Mouse (Mus musculus): ENCODE measurements around the gene Nsf. TPM values are rescaled to one million over a fixed set of nuclear protein-coding genes. Genes with fewer than 3 reads are reported as not detected.

The Nsf gene
- 85.9 and 131 TPM in 2 replicates for polyA plus RNA-seq (2012; rRNA removed)

DNA sequence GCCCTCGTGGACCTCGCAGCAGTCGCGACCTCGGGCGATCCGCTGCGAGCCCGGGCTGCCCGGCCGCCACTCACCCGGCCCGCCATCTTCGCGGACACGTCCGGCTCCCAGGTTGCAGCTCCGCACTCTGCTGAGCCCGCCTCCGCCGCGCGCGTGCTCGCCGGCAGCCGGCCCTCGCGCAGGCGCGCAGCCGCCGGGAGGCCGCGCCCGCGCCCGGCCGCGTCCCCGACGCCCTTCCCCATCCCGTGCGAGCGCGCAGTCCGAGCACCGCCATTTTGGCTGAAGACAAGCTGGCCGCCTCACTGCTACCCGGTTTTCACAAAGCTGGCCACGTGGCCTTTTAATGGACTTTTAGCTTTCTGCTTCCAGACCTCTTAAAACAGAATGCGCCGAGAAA, at the start of gene Nsf:
Nsf (minus strand) TSS at position 161 of the 397 bp plus-strand sequence.
- TF ChIP-seq POLR2A (IDR thresholded peaks at IDR 0.05; ENCODE audit: borderline replicate concordance, extremely low read depth, insufficient read depth, insufficient read length, poor library complexity, severe bottlenecking) (peak; percentile 96), CTCF (IDR thresholded peaks at IDR 0.05; ENCODE audit: borderline replicate concordance, extremely low read depth, insufficient read depth, insufficient read length) (no peak)
- DNase-seq (ENCODE audit: low read depth): peak; percentile 94

DNA sequence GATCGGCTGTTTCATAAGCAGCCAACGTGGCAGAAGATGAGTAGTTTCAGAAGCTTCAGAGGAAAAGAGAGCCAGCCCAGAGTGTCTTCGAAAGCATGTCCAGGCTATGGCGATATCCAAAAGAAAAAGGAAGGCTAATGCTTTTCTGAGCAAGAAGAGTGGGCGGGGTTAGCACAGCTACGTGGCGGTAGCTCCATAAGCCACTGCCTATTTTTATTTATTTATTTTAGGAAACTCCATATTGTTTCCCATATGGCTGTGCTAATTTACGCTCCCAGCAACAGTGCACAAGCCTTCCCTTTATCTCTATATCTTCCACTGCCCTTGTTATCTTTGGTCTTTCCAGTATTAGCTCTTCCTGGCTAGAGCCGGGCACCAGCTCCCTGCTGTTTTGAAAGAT, 49.5 kb upstream of the Nsf start:
- TF ChIP-seq CTCF (IDR thresholded peaks at IDR 0.05; ENCODE audit: borderline replicate concordance, extremely low read depth, insufficient read depth, insufficient read length): no peak
- no peak for TF ChIP-seq POLR2A (IDR thresholded peaks at IDR 0.05; ENCODE audit: borderline replicate concordance, extremely low read depth, insufficient read depth, insufficient read length, poor library complexity, severe bottlenecking)
- DNase-seq (ENCODE audit: low read depth): no peak

DNA sequence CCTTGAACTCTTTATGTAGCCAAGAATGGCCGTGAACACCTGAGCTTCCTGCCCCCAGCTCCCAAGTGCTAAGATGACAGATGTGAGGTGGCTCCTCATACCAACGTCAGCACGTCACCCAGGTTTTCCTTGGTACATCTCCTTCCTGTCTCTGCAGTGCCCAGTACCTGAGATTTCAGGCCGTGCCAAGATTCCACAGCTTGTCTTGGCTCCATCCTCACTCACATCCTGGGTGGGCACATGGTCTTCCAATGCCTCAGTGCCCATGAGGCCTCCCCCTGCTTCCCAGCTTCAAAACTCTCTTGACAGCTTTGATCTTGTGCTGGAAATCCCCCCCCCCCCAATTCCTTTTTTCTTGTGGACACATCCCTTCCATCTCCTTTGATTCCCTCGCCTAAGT, 48.3 kb upstream of the Nsf start:
- no peak for DNase-seq (ENCODE audit: low read depth)
- TF ChIP-seq POLR2A (IDR thresholded peaks at IDR 0.05; ENCODE audit: borderline replicate concordance, extremely low read depth, insufficient read depth, insufficient read length, poor library complexity, severe bottlenecking): no peak
- no peak for TF ChIP-seq CTCF (IDR thresholded peaks at IDR 0.05; ENCODE audit: borderline replicate concordance, extremely low read depth, insufficient read depth, insufficient read length)

DNA sequence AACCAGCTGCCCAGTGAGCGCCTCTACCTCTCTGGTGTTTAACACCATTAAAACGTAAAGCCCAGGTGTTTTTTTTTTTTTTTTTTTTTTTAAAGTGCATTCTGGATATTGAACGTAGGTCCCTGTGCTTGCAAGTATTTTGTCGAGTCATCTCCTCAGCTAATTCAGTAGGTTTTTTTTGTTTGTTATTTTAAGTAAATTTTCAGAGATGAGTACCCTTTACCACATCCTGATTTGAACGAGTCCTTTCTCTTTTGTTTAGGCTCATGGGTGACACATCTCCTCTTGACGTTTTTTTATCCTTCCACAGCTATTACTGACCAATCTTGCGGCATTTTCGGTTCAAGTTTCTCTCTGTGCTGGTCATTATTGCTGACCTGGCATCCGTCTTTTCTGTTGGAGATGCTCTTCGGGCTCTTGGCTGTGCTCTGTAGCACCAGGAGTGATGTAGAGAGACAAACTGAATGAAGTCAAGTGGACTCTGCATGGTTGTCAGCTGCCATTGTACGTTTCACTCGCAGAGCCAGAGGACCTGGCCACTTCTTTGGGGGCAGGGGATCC, 47.6 kb upstream of the Nsf start:
- TF ChIP-seq POLR2A (IDR thresholded peaks at IDR 0.05; ENCODE audit: borderline replicate concordance, extremely low read depth, insufficient read depth, insufficient read length, poor library complexity, severe bottlenecking) (no peak), CTCF (IDR thresholded peaks at IDR 0.05; ENCODE audit: borderline replicate concordance, extremely low read depth, insufficient read depth, insufficient read length) (no peak)

DNA sequence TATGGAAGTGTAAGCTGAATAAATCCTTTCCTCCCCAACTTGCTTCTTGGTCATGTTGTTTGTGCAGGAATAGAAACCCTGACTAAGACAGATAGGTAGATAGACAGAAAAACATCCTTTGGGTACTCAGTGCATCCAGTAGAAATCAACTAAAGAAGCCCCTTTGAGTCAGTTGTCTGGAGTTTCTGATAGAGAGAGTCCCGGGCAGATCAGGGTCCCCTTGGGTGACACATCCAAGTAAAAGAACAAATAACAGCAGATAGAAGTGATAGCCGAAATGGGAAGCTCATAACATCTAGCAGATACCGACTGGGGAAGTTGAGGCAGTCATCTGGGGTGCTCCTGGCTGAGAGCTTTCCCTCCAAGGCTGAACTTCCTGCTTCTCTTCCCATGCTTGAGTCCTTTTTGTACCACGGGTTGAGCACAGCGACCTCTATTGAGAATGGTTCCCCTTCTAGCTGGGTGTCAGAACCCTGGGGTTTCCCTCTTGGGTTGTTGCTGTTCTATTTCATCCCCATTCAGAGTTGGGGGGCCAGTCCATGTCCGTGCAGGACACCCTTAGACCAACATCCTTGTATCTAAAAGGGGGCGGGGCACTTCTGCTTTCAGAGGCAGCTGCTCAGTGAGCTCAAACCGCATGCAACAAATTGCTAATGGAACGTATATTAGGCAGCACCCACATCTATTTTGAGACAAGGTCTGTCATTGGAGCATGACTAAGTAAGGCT, 47.0 kb upstream of the Nsf start:
- no peak for DNase-seq (ENCODE audit: low read depth)
- TF ChIP-seq POLR2A (IDR thresholded peaks at IDR 0.05; ENCODE audit: borderline replicate concordance, extremely low read depth, insufficient read depth, insufficient read length, poor library complexity, severe bottlenecking) (no peak), CTCF (IDR thresholded peaks at IDR 0.05; ENCODE audit: borderline replicate concordance, extremely low read depth, insufficient read depth, insufficient read length) (no peak)

More for the DNA sequence above, 47.6 kb upstream of the Nsf start:
- DNase-seq (ENCODE audit: low read depth): no peak

DNA sequence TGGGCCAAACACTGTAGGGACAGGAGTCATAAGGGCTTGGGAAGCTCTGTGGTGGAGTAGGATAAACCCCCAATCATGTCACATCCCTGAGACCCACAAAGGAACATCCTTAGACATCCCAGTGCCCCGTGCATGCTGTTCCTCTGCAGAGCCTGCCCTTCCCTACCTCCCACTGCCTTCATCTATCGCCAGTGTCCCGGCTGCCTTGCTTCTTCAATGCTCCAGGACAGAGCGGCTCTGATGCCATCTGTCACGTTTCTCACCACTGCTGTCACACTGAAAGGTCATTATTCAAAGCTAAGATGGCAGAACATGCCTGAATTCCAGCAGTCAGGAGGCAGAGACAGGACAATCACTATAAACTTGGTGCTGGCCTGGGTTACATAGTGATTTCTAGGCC, 44.9 kb upstream of the Nsf start:
- DNase-seq (ENCODE audit: low read depth): no peak

DNA sequence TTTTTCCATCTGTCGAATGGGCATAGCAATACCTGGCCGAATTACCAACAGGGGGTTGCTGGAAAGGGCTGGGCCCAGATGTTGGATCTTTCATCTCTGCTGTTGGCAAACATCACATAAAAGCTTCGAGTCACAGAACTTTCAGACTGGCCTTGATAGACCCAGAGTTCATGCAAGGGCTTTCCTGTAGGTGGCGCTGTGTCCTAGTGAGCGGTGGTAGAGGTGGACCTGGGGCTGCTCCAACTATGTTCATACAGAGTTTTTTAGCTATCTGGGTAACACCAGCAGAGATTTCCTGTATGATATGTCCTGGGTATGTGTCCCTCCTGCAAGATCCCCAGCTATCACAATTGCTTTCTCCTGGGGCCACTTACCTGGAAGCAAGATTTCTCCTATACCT, 43.5 kb upstream of the Nsf start:
- TF ChIP-seq CTCF (IDR thresholded peaks at IDR 0.05; ENCODE audit: borderline replicate concordance, extremely low read depth, insufficient read depth, insufficient read length) (peak; percentile 79), POLR2A (IDR thresholded peaks at IDR 0.05; ENCODE audit: borderline replicate concordance, extremely low read depth, insufficient read depth, insufficient read length, poor library complexity, severe bottlenecking) (no peak)
- peak; percentile 78 for DNase-seq (ENCODE audit: low read depth)

More for the DNA sequence above, 44.9 kb upstream of the Nsf start:
- TF ChIP-seq POLR2A (IDR thresholded peaks at IDR 0.05; ENCODE audit: borderline replicate concordance, extremely low read depth, insufficient read depth, insufficient read length, poor library complexity, severe bottlenecking): no peak
- no peak for TF ChIP-seq CTCF (IDR thresholded peaks at IDR 0.05; ENCODE audit: borderline replicate concordance, extremely low read depth, insufficient read depth, insufficient read length)

DNA sequence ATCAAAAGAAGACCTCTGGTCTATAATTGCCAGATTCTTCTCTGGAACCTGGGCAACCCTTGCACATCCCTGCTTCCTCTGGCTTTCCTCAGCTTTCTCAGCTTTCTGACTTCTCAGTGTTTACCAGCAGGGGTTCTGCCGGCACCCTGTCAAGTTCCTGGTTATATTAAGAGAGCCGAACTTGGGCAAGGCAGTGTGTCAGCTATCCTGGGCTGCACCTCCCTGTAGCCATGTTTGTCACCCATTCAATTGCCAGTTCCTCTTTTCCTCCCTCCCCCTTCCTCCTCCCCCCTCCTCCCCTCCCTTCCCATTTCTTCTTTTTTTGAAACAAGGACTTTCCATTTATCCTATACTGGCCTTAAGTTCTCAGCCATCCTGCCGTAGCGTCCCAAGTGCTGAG, 38.8 kb upstream of the Nsf start:
- no peak for DNase-seq (ENCODE audit: low read depth)
- TF ChIP-seq CTCF (IDR thresholded peaks at IDR 0.05; ENCODE audit: borderline replicate concordance, extremely low read depth, insufficient read depth, insufficient read length) (no peak), POLR2A (IDR thresholded peaks at IDR 0.05; ENCODE audit: borderline replicate concordance, extremely low read depth, insufficient read depth, insufficient read length, poor library complexity, severe bottlenecking) (no peak)

DNA sequence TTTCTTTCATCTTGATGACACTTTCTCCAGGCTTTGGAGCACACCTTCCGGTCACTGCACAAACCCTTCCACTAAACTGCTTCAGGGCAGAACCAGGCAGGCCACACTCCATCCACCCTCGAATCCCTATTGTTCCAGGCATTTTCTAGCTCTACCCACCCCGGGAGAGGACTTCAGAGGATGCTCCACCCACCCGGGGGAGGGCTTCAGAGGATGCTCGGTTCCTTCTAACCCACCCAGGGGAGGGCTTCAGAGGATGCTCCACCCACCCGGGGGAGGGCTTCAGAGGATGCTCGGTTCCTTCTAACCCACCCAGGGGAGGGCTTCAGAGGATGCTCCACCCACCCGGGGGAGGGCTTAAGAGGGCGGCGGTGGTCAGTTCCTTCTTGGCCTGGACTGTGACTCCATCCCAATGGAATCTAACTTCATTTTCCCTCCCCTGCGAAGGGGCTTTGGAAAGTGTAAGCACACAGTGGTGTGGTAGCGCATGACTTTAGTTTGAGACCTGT, 36.2 kb upstream of the Nsf start:
- DNase-seq (ENCODE audit: low read depth): peak; percentile 54

DNA sequence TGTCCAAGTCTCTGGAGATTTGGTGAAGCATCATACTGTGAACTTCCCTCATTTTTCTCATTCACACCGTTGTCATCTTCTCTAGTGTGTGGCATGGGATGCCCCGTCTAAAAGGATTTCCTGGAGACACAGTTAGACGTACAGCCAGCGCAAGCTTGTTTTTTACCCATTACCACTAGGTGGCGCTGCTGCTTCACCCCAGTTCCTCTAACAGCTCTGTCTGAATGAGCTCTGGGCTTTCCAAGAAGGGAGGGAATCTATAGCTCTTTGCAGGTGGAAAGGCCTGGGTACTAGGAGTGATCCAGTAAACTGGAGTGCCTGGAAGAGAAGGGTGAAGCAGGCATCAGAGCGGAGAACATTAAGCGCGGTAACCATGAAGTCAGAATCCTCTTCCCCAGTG, 33.6 kb upstream of the Nsf start:
- peak; percentile 94 for DNase-seq (ENCODE audit: low read depth)

DNA sequence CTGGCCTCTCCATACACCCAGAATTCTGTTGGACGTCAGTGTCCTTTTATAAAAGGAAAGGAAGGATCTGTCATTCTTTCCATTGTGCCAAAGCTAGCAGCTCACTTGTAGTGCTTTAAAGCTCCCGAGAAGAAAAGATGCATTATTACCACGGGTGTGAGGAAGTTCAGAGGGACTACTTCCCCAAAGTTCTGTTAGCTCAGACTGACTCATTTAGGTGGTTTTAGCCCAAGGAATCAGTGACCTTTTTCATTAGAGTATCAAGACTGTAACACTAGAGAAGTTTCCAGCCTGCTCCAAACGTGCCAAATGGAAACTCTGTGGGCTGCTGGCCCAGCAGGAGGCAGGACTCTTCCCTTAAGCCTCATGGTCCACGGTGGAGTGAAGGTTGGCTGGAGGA, 30.2 kb upstream of the Nsf start:
- TF ChIP-seq CTCF (IDR thresholded peaks at IDR 0.05; ENCODE audit: borderline replicate concordance, extremely low read depth, insufficient read depth, insufficient read length) (no peak), POLR2A (IDR thresholded peaks at IDR 0.05; ENCODE audit: borderline replicate concordance, extremely low read depth, insufficient read depth, insufficient read length, poor library complexity, severe bottlenecking) (no peak)
- no peak for DNase-seq (ENCODE audit: low read depth)

More for the DNA sequence above, 33.6 kb upstream of the Nsf start:
- TF ChIP-seq CTCF (IDR thresholded peaks at IDR 0.05; ENCODE audit: borderline replicate concordance, extremely low read depth, insufficient read depth, insufficient read length) (peak; percentile 90), POLR2A (IDR thresholded peaks at IDR 0.05; ENCODE audit: borderline replicate concordance, extremely low read depth, insufficient read depth, insufficient read length, poor library complexity, severe bottlenecking) (no peak)

DNA sequence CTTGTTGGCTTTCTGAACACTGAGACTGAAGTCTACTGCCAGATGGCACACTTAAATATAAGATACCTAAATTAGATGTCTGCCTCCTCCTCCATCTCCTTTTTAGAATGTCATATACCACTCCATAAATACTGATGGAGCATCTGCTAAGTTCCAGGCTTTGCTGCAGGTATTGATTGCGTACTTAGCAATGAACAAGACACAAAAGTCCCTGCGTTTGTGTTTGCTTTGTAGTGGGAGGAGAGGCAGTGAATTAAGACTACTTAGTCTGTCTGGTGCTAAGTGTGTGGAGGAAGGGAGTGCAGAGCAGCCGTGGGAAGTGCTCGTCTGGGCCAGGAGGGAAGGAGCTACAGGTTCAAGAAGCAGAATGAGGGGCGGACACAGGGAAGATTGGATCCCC, 28.0 kb upstream of the Nsf start:
- no peak for TF ChIP-seq CTCF (IDR thresholded peaks at IDR 0.05; ENCODE audit: borderline replicate concordance, extremely low read depth, insufficient read depth, insufficient read length)
- TF ChIP-seq POLR2A (IDR thresholded peaks at IDR 0.05; ENCODE audit: borderline replicate concordance, extremely low read depth, insufficient read depth, insufficient read length, poor library complexity, severe bottlenecking): no peak
- DNase-seq (ENCODE audit: low read depth): no peak

Measured in brain, embryonic 14.5 days (tissue).